Mouse (Mus musculus) lung, adult 2 months (tissue): ENCODE results near the gene Wbp1.

ENCODE experiments used
- CTCF ChIP-seq: fragments of 200-500 bp; IDR thresholded peaks from 2 replicates; pipeline ENCODE4 v1.5.1; 2011; ENCODE audit warnings: mild to moderate bottlenecking, low read length, control low read depth; ENCODE audit not compliant: insufficient read depth
- POLR2A ChIP-seq: fragments of 200-500 bp; IDR thresholded peaks from 2 replicates; pipeline ENCODE4 v1.6.1; 2011; ENCODE audit warnings: low read depth, mild to moderate bottlenecking, control low read depth, low read length, borderline replicate concordance; ENCODE audit errors: extremely low read depth

- no peak for TF ChIP-seq CTCF
- 0 out of 2 replicates have a peak, but pooled peaks have one; percentile 30 for TF ChIP-seq POLR2A
These were observed 3.0 kb downstream of the Wbp1 start for GRCm38 (mm10) chr6:83118369-83118768.
